Mouse (Mus musculus) duodenum, adult 2 months (tissue): ENCODE results near the gene Aplf. TPM values are rescaled to one million over a fixed set of nuclear protein-coding genes. Genes with fewer than 3 reads are reported as not detected.

Source experiments
- polyA plus RNA-seq: library from polyadenylated mRNA; depleted of rRNA; stranded (reverse); fragments of >200 nt; gene quantifications from 2 replicates; pipeline ENCODE4 v1.2.3, GENCODE M21; 2012; ENCODE audit warnings: low replicate concordance; rRNA removed

Gene Aplf
- polyA plus RNA-seq, result 2.1 and 2.7 TPM in 2 replicates

GRCm38 (mm10) chr6:87671771-87672517 is at the start of gene Aplf:
TSS of gene Aplf (minus strand) at chr6:87672193.

GRCm38 (mm10) chr6:87590394-87591281 is 81.4 kb downstream of the Aplf start, which contains the start of gene Prokr1:
TSS of gene Prokr1 (minus strand) at chr6:87590743.

Other genes with a start within 250 kb of the Aplf start
- 0.13 TPM in 1 of 2 replicates, not detected in the other for gene Bmp10, start 243.2 kb downstream of the Aplf start, polyA plus RNA-seq
- gene Arhgap25, start 138.9 kb downstream of the Aplf start, polyA plus RNA-seq, result 0.46 and 0.65 TPM in 2 replicates
- gene Prokr1, start 81.5 kb downstream of the Aplf start, polyA plus RNA-seq, result 0.17 and 0.23 TPM in 2 replicates
- 1.7 and 2.2 TPM in 2 replicates for gene Efcc1, start 58.7 kb upstream of the Aplf start, polyA plus RNA-seq
- 0.13 and 2.5 TPM in 2 replicates for gene Gp9, start 105.9 kb upstream of the Aplf start, polyA plus RNA-seq
- gene Rab43, start 140.0 kb upstream of the Aplf start, polyA plus RNA-seq, result 66.3 and 85.2 TPM in 2 replicates
- gene Gm45140, start 163.6 kb upstream of the Aplf start, polyA plus RNA-seq, result 0.09 and 0.24 TPM in 2 replicates
- gene Isy1, start 166.6 kb upstream of the Aplf start, polyA plus RNA-seq, result 1.8 and 3.5 TPM in 2 replicates
- 36.8 and 51.6 TPM in 2 replicates for gene Cnbp, start 178.9 kb upstream of the Aplf start, polyA plus RNA-seq
- gene Copg1, start 215.6 kb upstream of the Aplf start, polyA plus RNA-seq, result 39.1 and 42.3 TPM in 2 replicates
- 10.2 and 14.0 TPM in 2 replicates for gene Hmces, start 241.7 kb upstream of the Aplf start, polyA plus RNA-seq